Mouse (Mus musculus) adrenal gland, postnatal 4 days (tissue): ENCODE data around the gene Acad9. TPM values are rescaled to one million over a fixed set of nuclear protein-coding genes. Genes with fewer than 3 reads are reported as not detected.
A peak's percentile ranks its signal among the peaks of the same experiment; 100 is the strongest.

Experiments
- DNase-seq, 2 experiments: peaks; one replicate each; pipeline ENCODE4 v3.0.0; 2021 to 2022; ENCODE audit warnings: low spot score in 2 of 2, mixed read lengths in 2 of 2
- long read RNA-seq, 2 experiments: library from polyadenylated mRNA; stranded (forward); transcript quantifications; one replicate each; pipeline ENCODE4 v2.0.0; 2021
- total RNA-seq, 2 experiments: library from RNA; stranded (reverse); gene quantifications; 2 replicates each; pipeline ENCODE4 v1.2.3; 2021

Acad9 gene
- total RNA-seq, result 10 to 100 TPM; 51.5 to 60.1 TPM
- long read RNA-seq, experiment 1, transcript Acad9-201 (18 exons, 3,930 nt), result major isoform, 46 of 55 reads
- long read RNA-seq, experiment 1, partial matches to known transcripts, result 0 of 55 reads
- long read RNA-seq, experiment 1, other reads (novel, unspliced or antisense), result 9 of 55 reads
- long read RNA-seq, experiment 2, transcript Acad9-201 (18 exons, 3,930 nt), result major isoform, 80 of 98 reads
- long read RNA-seq, experiment 2, partial matches to known transcripts, result 1 of 98 reads
- long read RNA-seq, experiment 2, other reads (novel, unspliced or antisense), result 16 of 98 reads

DNA sequence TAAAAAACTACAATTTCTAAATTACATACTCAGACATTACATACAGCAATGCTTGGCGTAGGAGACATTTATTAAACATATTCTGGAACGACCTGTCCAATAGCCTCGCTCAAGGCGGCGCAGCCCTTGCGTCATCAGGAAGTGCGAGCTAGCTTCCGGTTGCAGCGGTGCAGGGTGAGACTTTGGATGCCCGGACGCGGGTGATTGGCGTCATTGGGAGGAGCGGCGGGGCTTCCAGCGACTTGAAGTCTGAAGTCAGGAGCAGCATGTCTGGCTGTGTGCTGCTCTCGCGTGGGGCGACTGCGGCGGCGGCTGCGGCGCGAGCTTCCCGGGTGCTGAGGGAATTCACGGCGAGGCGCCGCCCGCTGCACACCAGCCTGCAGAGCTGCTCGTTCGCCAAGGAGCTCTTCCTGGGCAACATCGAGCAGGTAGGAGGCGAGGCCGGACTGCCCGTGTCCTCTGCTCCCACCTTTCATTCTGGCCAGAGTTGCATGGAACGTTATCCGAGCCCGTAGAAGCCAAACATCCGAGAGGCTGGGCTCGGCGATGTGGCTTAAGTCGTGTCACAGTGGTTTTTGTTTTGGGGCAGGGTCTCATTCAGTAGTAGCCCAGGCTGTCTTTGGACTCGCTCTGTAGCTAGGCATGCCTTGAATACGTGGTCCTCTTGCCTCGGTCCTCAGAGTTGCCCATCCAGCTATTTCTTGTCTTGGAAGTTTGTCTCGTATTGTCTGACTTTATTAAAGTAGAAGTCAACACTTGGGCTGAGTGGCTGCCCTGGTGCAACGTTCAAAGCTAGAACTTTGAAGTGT, at the start of gene Acad9:
Gene Acad9 (plus strand): TSS at position 137 of the 809 bp plus-strand sequence.
- peak; percentile 76 to 90 for DNase-seq

GRCm38 (mm10) chr3:36025732-36026131, 40.0 kb upstream of the Acad9 start:
- no peak for DNase-seq

DNA sequence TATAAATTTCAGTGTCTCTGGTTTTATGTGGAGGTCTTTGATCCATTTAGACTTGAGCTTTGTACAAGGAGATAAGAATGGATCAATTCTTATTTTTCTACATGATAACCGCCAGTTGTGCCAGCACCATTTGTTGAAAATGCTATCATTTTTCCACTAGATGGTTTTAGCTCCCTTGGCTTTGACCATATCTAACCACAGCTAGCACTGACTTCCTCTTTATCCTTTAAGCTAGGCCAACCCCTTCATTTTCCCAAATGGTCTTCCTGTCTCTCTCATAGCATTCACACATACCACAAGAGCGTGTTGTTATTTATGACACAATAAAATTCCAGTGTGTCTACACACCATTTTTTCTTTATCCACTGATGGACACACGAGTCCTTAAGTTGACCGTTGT, 35.8 kb upstream of the Acad9 start:
- DNase-seq, result no peak

GRCm38 (mm10) chr3:36031740-36032510, 33.9 kb upstream of the Acad9 start:
- no peak for DNase-seq

DNA sequence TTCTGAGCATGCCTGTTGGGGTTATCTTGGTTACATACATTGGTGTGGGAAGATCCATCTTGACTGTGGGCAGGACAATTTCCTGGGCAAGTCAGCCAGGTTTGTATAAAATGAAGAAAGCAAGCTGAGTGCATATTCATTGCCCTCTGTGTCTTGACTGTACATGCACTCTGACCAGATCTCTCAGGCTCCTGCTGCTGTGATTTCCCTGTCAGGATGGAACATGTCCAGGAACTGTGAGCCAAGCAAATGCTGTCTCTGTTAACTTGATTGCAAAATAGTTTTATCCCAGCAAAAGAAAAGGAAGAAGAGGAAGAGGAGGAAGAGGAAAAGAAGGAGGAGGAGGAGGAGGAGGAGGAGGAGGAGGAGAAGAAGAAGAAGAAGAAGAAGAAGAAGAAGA, 21.3 kb upstream of the Acad9 start:
- no peak for DNase-seq

GRCm38 (mm10) chr3:36045086-36045485, 20.7 kb upstream of the Acad9 start:
- DNase-seq, result no peak

DNA sequence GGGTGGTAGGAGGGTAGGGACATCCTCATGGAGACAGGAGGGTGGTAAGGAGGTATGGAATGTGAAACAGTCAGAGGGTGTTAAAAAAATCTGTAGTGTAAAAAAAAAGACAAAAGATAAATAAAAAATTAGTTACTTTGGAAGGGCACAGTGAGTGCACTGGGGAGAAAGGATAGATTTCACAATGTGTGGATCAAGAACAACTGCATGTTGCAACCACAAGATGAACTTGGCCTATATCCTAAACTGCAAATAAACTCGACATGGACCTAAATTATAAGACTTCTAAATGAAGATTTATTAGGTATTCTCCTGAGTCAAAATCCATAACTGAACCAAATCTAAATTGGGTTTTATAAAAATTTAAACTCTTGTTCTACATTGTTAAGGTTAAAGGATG, 16.7 kb upstream of the Acad9 start:
- DNase-seq, result no peak

DNA sequence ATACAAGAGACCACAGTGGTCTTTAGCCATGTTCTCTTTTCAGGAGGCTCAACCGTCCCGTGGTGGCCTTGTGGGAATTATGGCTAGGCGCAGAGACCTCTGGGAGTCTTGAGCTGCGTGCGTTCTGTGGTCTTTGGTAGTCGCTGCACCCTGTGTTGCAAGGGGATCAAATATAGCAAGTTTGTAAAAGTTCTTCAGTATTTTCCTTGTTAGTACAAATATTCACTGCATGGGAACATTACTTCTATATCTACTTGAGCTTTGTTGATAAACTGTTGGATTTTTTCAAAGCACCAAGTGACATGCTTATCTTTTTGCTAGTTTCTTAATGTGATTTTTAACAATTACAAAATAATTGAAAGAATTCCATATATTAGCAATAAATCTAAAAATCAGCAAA, 12.3 kb upstream of the Acad9 start, which contains the start of gene Ccdc144b:
Gene Ccdc144b (minus strand): TSS at position 101 of the 400 bp plus-strand sequence.
- DNase-seq, result no peak

- peak in 1 of 2 experiments; percentile 25 for DNase-seq
Measured at GRCm38 (mm10) chr3:36060096-36060850, 5.5 kb upstream of the Acad9 start.

- no peak for DNase-seq
Measured at GRCm38 (mm10) chr3:36064592-36065061, 1.2 kb upstream of the Acad9 start.

GRCm38 (mm10) chr3:36065166-36065565, 613 bp upstream of the Acad9 start:
- no peak for DNase-seq

DNA sequence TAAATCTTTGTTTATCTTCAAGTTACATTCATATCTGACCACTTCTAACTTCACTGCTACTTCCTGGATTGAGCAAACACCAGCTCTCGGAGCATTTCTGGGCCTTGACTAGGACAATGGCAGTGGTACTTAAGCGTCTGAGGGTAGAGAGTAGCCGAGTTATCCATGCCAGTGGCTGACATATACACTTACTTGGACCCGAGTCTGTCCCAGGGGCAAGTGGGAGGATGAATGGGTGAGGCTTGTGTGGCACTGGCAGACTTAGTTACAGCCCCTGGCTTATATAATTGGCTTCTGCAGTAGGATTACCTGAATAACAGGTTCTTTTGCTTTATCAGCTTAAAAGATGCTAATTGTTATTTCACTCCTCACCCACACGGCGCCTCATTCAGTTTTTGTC, 2.0 kb downstream of the Acad9 start:
- DNase-seq, result no peak

DNA sequence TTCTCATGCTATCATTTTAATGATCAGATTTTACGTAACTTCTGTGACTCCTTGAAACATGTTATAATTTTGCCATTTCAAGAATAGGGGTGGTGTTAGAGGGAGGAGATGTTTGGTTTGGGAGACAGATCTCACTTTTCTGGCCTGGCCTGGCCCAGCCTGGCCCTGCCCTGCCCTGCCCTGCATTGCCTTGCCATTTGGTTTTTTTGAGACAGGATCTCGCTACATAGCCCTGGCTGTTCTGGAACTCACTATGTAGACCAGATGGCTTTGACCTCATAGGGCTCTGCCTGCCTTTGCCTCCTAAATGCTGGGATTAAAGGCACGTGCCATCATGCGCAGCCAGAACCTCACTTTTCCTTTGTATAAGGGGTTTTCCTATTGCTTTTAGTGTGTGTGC, 4.7 kb downstream of the Acad9 start:
- no peak for DNase-seq

DNA sequence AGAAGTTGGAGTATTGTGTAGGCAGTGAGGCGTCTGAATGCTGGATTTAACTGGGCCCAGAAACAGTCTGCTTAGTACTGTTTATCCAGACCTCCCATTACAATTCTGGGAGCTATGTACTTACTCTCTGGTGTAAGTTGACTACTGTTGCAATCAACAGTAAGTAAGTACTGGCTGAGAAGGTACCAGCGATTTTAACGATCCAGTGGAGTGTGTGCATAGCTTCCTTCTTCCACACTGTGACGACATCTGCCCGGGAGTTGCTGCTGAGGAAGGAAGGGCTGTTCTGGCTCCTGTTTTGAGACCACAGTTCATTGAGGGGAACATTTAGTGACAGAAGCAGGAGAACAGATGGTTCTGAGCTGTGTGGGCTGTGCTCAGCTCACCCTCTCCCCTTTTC, 5.3 kb downstream of the Acad9 start:
- DNase-seq, result no peak

GRCm38 (mm10) chr3:36074231-36074630, 8.5 kb downstream of the Acad9 start:
- no peak for DNase-seq

DNA sequence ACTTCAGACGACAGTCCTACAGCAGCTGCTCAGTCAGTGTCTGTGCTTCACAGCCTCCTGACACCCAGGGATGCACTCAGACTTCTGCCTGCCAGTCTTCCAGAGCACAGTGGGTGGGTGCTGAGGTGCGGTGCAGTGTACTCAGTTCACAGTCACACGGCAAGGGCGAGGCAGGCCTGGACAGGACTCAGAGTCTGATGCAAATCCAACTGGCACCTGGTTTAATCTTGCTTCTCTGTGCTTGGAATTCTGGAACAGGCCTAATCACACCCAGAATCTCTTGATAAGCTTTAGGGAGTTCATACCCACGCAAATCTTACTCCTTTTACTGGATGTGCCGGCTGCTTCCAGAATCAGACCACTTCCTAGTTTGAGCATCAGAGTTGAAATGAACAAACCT, 9.7 kb downstream of the Acad9 start:
- DNase-seq, result no peak

DNA sequence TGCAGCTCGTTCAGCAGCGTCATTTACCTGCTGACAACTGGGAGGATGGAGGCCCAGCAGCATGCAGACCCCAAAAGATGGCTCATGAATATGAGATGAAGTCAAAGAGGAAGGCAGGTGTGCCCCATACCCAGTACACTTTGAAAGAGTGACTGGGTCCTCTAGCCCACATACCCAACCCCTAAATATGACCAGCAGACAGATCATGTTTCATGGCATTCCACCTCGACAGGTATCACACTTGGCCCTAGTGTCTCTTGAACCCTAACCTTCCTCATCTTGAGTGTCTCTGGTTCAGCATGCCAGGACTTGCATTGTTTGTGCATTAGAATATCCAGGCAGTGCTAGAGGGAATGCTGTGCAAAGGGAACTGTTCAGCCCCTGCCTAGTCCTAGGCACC, 11.6 kb downstream of the Acad9 start:
- no peak for DNase-seq

- no peak for DNase-seq
Measured at GRCm38 (mm10) chr3:36079886-36080285, 14.1 kb downstream of the Acad9 start.

DNA sequence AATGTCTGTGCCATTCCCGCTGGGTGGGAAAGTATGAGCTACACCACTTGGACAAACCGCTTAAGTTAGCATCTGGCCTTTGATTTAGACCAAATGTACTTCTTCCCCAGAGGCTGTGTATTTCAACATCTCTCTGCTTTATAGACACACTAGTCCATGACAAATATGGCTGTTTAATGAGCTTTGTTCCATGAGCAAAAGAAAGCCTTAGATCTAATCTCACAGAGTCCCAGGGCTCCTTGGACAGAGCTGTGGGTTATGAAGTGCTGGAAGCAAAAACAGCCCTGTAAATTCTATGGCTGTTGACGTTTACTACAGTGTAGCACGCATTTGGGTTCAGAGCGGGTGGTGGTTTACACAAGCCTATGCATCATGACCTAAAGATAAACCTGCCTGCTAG, 15.0 kb downstream of the Acad9 start:
- no peak for DNase-seq

- DNase-seq, result no peak
Measured at GRCm38 (mm10) chr3:36082843-36083242, 17.1 kb downstream of the Acad9 start.

DNA sequence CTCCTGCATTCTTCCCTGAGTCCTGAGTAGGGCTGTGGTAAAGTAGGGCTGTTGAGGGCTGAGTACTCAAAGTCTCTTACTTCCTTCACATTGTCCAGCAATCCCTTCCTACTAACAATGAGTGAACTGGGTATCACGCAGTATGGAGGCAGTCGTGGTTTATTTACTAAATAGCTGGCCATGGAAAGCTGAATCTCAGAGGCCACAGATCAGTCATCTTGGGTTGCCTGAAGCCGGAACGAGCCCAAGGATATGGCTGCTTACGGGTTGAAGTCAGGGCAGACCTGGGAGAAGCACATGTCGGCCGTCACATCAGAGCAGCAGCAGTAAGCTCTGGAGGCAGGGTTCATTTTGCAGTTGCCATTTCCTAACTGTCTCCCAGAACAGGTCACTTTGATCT, 17.6 kb downstream of the Acad9 start:
- no peak for DNase-seq
